Mouse (Mus musculus): Measurements from ENCODE around the gene Nf2.

DNA sequence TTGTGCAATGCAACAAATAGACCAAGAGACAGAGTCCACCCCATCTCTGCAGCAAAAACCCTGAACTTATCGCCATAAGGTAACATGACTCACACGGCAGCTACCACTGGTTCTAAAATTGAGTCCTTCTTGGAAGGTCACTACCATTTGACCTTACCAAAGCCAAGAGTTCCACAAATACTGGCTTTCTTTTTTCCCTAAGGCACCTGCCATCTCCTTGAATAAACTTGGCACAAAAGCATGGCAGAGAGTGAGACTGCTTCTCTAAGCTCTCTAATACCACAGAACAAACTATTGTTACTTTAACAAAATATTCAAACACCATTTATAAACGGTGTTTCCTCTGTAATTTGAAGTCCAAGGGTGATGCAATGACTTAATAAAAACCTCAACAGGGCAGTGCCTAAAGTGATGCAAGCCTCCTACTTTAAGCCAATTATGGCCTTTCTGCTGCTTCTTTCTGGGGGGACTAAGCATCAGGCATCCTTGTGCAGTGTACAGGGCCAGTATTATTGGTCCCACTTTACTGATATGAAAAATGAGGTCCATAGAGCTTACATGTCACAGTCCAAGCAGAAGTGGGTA is 8.3 kb downstream of the Nf2 start:
- TF ChIP-seq CTCF (IDR thresholded peaks at IDR 0.05; ENCODE audit: borderline replicate concordance, insufficient read depth, low read length) = no peak
- no peak for TF ChIP-seq POLR2A (IDR thresholded peaks at IDR 0.05; ENCODE audit: low read depth, low read length)
